Mouse (Mus musculus) ES-Bruce4 (cell line): ENCODE data around the gene Ubr1.

Experiments used
- CTCF ChIP-seq: IDR thresholded peaks from one replicate; pipeline ENCODE4 v1.8.1; 2011; ENCODE audit warnings: low read depth, low read length
- POLR2A ChIP-seq: IDR thresholded peaks from one replicate; pipeline ENCODE4 v1.8.1; 2011; ENCODE audit warnings: low read length; ENCODE audit not compliant: insufficient read depth

DNA sequence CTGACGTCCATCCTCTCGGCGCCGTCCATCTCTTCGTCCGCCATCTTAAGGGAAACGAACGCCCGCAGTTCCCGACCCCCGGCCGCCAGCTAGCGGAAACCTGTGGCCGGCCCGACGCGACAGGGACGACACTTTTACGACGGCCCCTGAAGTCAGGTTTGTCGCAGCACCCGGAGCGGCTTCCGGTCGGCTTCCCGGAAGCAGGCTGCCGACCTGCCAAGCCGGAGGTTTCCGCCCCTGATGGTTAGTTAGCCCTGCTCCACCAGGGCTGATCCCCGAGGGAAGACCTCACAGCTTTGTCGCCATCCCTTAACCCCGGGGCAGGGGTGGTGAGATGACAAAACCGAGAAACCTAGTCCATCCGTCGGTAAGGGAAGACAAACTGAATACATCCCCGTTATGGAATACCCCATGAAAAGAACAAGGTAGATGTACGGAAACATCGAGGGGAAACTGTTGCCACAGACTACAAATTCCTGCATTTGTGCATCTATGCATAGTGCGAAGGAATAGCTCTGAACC lies at the start of gene Ubr1:
- TF ChIP-seq CTCF (no peak), POLR2A (peak; percentile 94)
